Mouse (Mus musculus): ENCODE results near the gene 1700029J07Rik.

The 1700029J07Rik gene

DNA sequence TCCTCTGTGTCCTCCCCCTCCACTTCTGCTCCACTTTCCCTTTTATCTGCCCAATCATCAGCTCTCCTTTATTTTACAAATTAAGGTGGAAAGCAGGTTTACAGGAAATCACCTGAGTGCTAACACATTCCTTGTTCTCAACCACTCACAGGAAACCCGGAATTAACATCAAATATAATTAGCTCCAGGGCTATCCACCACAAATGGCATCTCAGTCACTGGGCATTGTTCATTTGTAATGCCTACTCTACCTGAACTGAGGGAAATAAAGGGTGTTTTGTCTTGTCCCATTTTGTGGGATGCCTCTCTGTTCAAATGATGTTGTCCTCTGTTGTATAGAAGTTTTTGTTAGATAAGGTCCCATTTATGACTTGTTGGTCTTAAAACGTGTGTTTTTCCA lies 24.4 kb downstream of the 1700029J07Rik start:
- DNase-seq (ENCODE audit: low spot score in 2 of 2): no peak

GRCm38 (mm10) chr8:45946283-45946682 lies 28.8 kb downstream of the 1700029J07Rik start:
- no peak for DNase-seq (ENCODE audit: low spot score in 2 of 2)

GRCm38 (mm10) chr8:45936986-45937385 lies 38.1 kb downstream of the 1700029J07Rik start:
- no peak for DNase-seq (ENCODE audit: low spot score in 2 of 2)

DNA sequence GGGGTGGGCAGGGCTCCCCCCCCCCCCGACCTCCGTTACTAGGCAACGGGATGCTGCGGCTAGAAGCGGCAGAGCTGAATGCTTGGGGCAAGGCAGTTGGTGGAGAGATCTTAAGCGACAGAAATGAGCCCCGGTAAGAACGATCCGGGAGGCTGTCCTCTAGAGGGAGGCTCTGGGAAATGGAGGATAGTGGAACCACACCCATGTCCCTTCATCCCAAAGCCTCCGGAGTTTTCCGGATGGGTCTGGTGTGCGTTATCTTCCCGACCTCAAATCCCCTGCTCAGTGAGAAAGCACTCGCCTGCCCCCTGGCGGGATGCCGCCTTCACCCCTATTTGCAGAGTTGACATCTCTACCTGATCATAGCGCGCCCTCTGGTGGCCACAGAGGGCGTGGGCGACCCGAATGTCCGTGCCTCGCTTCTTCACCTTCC lies 40.5 kb downstream of the 1700029J07Rik start, which contains the start of gene Ccdc110:
Gene Ccdc110 (plus strand): TSS at position 38 of the 433 bp plus-strand sequence.
- DNase-seq (ENCODE audit: low spot score in 2 of 2): peak; percentile 97 to 98

DNA sequence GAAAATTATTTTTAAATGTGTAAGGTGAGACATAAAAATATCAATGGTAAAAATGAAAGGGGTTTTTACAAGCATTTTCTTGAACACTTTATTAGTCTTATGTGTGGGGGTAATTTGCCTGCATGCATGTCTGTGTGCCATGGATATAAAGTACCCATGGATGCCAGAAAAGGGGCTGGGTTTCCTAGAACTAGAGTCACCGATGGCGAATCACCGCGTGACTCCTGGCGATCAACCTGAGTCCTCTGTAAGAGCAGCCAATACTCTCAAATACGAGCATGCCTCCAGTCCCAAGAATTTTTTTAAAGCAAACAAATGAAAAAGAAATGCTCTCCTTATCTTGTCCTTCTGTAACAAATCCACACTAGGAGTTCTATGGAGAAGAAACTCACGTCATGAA lies 52.9 kb downstream of the 1700029J07Rik start:
- no peak for DNase-seq (ENCODE audit: low spot score in 2 of 2)

DNA sequence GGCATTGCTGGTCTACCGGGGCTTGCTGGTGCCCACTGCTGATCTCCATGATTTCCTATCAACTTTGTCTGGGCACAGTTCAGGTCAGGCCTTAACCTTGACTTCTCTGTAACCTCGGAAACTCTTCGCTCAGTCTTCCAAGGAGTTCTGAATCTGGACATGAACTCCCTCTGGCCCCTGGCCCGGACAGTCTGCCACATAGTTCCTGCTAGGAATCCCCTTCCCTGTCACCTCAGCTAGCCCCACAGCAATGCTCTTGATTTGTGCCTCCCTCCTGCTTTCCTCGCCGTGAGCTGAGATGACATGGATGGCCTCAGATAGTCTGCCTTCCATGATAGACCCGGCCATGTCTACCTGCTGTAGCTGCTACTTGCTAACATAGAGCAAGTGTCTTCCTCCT lies 54.7 kb downstream of the 1700029J07Rik start:
- no peak for DNase-seq (ENCODE audit: low spot score in 2 of 2)

GRCm38 (mm10) chr8:45918891-45919290 lies 56.2 kb downstream of the 1700029J07Rik start:
- peak in 1 of 2 experiments; percentile 24 for DNase-seq (ENCODE audit: low spot score in 2 of 2)

DNA sequence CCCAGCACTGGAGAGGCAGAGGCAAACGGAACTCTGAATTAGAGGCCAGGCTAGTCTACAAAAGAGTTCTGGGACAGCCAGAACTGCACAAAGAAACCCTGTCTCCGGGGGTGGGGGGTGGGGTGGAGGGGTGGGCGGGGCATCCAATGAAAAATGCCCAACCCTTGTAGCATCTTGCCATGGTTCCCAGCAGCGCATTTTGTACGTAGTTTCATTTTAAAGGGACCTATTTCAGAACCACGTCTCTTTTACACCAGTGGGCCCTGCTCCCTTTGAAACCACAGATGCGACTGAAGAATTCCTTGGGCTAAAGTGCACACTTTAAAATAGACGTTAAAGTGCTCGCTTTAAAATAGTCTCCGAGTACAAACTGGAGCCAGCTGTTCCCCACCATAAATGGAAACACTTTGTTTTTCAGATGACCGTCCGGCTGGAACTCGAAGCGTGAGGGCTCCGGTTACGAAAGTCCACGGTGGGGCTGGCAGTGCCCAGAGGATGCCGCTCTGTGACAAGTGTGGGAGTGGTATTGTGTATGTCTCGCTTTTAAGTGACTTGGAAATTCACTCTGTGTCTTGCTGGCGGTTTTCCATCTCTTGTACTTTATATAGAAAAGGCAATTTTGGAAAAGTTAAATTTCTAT lies 57.9 kb downstream of the 1700029J07Rik start:
- DNase-seq (ENCODE audit: low spot score in 2 of 2): peak in 1 of 2 experiments; percentile 44

DNA sequence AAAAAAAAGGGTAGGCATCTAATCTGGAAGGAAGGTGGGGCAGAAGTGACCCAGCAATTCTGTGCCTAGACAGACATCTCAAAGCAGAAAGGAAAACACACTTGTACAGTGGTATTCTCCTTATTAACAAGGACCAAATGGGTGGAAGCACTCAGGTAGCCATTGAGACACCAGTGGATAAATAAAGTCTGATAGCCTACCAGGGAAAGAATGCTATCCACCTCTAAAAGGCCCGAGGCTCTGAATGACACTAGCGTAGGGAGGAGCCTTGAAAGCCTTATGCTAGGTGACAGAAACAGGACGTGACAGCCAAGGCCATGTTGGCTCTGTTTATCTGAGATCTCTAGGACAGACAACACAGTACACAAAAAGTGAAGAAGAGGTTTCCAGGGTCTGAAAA lies 58.6 kb downstream of the 1700029J07Rik start:
- DNase-seq (ENCODE audit: low spot score in 2 of 2): no peak

DNA sequence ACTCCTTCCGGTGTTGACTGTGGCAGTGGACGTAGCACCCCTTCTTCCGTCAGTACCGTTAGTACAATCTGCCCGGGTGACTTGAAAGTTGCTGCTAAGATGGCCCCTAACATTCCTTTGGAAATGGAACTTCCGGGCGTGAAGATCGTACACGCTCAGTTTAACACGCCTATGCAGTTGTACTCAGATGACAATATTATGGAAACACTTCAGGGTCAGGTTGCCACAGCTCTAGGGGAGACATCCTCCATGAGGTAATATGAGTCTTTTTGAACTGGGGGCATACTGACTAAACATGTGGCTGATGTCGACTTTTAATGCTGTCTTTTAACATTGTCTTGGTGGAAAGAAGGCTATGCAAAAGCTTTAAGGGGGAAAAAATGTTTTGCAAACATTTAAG lies 61.3 kb downstream of the 1700029J07Rik start:
- no peak for DNase-seq (ENCODE audit: low spot score in 2 of 2)

GRCm38 (mm10) chr8:45906251-45906619 lies 68.8 kb downstream of the 1700029J07Rik start:
- no peak for DNase-seq (ENCODE audit: low spot score in 2 of 2)

DNA sequence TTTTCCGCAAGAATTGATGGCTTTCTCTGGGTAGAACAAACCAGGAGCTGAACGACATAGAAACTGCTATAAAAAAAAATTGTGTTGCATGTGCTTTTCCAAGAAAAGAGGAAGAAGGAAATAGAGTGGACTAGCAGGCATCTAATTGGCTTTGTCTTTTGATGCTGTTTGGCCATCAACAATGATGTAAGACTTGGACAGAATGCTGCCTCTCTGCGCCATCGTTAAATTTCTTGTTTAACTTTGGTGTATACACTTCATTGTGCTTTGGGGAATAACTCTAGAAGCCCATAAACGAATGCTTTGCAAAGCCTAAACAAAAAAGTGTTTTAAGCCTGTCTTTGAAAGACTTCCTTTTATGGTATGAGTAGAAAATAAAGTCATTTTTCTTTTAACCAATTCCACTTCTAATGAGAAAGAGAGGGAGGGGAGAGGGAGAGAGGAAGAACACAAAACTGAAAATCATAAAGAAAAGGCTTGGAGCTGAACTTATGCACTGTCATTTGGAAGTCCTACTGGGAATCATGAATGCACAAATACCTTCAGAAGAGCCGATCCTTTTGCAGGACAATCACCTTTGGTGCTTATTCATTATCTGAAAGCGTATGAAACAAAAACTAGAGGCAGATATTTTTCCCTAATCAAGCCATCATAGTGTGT lies 69.3 kb downstream of the 1700029J07Rik start:
- no peak for DNase-seq (ENCODE audit: low spot score in 2 of 2)

- DNase-seq (ENCODE audit: low spot score in 2 of 2): no peak
These were observed 71.4 kb downstream of the 1700029J07Rik start for GRCm38 (mm10) chr8:45903659-45904058.
